Mouse (Mus musculus): ENCODE results near the gene Ccdc83. TPM values are rescaled to one million over a fixed set of nuclear protein-coding genes. Genes with fewer than 3 reads are reported as not detected.

Gene Ccdc83
- not detected for total RNA-seq (2021)

GRCm38 (mm10) chr7:90265289-90265970 lies at the start of gene Ccdc83:
Gene Ccdc83, minus strand, starts transcription at chr7:90265777.
- peak; percentile 78 to 80 for DNase-seq (ENCODE audit: extremely low spot score in 1 of 2, low spot score in 2 of 2)
- intact Hi-C loops (cut with DNase I): loop anchor here (1.0 to 5.0 kb wide), 2 partner anchors 248 to 267 kb away; no protein-coding TSS in a partner anchor

- DNase-seq (ENCODE audit: extremely low spot score in 1 of 2, low spot score in 2 of 2): no peak
- intact Hi-C loops (cut with DNase I): no loop called here
Observed at GRCm38 (mm10) chr7:90313421-90313820, 47.8 kb upstream of the Ccdc83 start.

- intact Hi-C loops (cut with DNase I): no loop called here
- peak in 1 of 2 experiments; percentile 59 for DNase-seq (ENCODE audit: extremely low spot score in 1 of 2, low spot score in 2 of 2)
Observed at GRCm38 (mm10) chr7:90312151-90312883, 46.7 kb upstream of the Ccdc83 start.

- intact Hi-C loops (cut with DNase I): no loop called here
- DNase-seq (ENCODE audit: extremely low spot score in 1 of 2, low spot score in 2 of 2): no peak
Observed at GRCm38 (mm10) chr7:90308003-90308402, 42.4 kb upstream of the Ccdc83 start.

- intact Hi-C loops (cut with DNase I): no loop called here
- no peak for DNase-seq (ENCODE audit: extremely low spot score in 1 of 2, low spot score in 2 of 2)
Observed at GRCm38 (mm10) chr7:90306968-90307367, 41.4 kb upstream of the Ccdc83 start.

GRCm38 (mm10) chr7:90306079-90306478 lies 40.5 kb upstream of the Ccdc83 start:
- intact Hi-C loops (cut with DNase I): no loop called here
- DNase-seq (ENCODE audit: extremely low spot score in 1 of 2, low spot score in 2 of 2): no peak

- no peak for DNase-seq (ENCODE audit: extremely low spot score in 1 of 2, low spot score in 2 of 2)
- intact Hi-C loops (cut with DNase I): loop anchor here (5.0 kb wide), 1 partner anchor 99 kb away; no protein-coding TSS in a partner anchor
Observed at GRCm38 (mm10) chr7:90302647-90303552, 37.3 kb upstream of the Ccdc83 start.

GRCm38 (mm10) chr7:90301942-90302646 lies 36.5 kb upstream of the Ccdc83 start, which contains the start of gene Sytl2:
Gene Sytl2, plus strand, starts transcription at chr7:90302252.
- intact Hi-C loops (cut with DNase I): loop anchor here (5.0 kb wide), 1 partner anchor 100 kb away; no protein-coding TSS in a partner anchor
- DNase-seq (ENCODE audit: extremely low spot score in 1 of 2, low spot score in 2 of 2): peak in 1 of 2 experiments; percentile 43

- no peak for DNase-seq (ENCODE audit: extremely low spot score in 1 of 2, low spot score in 2 of 2)
- intact Hi-C loops (cut with DNase I): no loop called here
Observed at GRCm38 (mm10) chr7:90291885-90292284, 26.3 kb upstream of the Ccdc83 start.

- no peak for DNase-seq (ENCODE audit: extremely low spot score in 1 of 2, low spot score in 2 of 2)
- intact Hi-C loops (cut with DNase I): no loop called here
Observed at GRCm38 (mm10) chr7:90284793-90285192, 19.2 kb upstream of the Ccdc83 start.

GRCm38 (mm10) chr7:90282786-90283185 lies 17.2 kb upstream of the Ccdc83 start:
- no peak for DNase-seq (ENCODE audit: extremely low spot score in 1 of 2, low spot score in 2 of 2)
- intact Hi-C loops (cut with DNase I): no loop called here

- DNase-seq (ENCODE audit: extremely low spot score in 1 of 2, low spot score in 2 of 2): no peak
- intact Hi-C loops (cut with DNase I): no loop called here
Observed at GRCm38 (mm10) chr7:90281759-90282546, 16.4 kb upstream of the Ccdc83 start.

- DNase-seq (ENCODE audit: extremely low spot score in 1 of 2, low spot score in 2 of 2): no peak
- intact Hi-C loops (cut with DNase I): no loop called here
Observed at GRCm38 (mm10) chr7:90280878-90281277, 15.3 kb upstream of the Ccdc83 start.

GRCm38 (mm10) chr7:90280274-90280875 lies 14.8 kb upstream of the Ccdc83 start:
- DNase-seq (ENCODE audit: extremely low spot score in 1 of 2, low spot score in 2 of 2): peak in 1 of 2 experiments; percentile 38
- intact Hi-C loops (cut with DNase I): no loop called here

- intact Hi-C loops (cut with DNase I): no loop called here
- no peak for DNase-seq (ENCODE audit: extremely low spot score in 1 of 2, low spot score in 2 of 2)
Observed at GRCm38 (mm10) chr7:90279136-90279535, 13.6 kb upstream of the Ccdc83 start.

- no peak for DNase-seq (ENCODE audit: extremely low spot score in 1 of 2, low spot score in 2 of 2)
- intact Hi-C loops (cut with DNase I): no loop called here
Observed at GRCm38 (mm10) chr7:90277769-90278168, 12.2 kb upstream of the Ccdc83 start.

GRCm38 (mm10) chr7:90277246-90277645 lies 11.7 kb upstream of the Ccdc83 start:
- intact Hi-C loops (cut with DNase I): no loop called here
- no peak for DNase-seq (ENCODE audit: extremely low spot score in 1 of 2, low spot score in 2 of 2)
